Mouse (Mus musculus): Measurements from ENCODE around the gene Ndrg3. TPM values are rescaled to one million over a fixed set of nuclear protein-coding genes. Genes with fewer than 3 reads are reported as not detected.
"Not testable (repeated sequence)": the region's sequence is repeated elsewhere in the genome, so short reads cannot be mapped to it uniquely, and the experiment has no call there.

Ndrg3 gene
- polyA plus RNA-seq, 1 experiment, result 42.9 TPM

DNA sequence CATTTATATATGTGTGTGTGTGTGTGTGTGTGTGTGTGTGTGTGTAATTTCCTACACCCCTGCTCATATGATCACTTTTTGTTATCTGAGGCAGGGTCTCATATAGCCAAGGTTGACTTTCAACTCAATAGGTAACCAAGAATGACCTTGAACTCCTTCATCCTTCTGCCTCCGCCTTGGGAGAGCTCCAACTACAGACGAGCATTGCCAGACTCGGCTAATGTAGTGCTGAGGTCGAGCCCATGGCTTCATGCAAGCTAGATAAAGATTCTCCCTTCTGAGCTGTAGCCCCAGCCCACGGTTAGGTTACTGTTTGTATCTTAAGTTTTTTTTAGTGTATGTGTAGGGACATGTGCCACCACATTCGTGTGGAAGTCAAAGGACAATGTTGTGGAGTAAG lies 90.0 kb downstream of the Ndrg3 start:
- no peak for DNase-seq (ENCODE audit: low spot score)

DNA sequence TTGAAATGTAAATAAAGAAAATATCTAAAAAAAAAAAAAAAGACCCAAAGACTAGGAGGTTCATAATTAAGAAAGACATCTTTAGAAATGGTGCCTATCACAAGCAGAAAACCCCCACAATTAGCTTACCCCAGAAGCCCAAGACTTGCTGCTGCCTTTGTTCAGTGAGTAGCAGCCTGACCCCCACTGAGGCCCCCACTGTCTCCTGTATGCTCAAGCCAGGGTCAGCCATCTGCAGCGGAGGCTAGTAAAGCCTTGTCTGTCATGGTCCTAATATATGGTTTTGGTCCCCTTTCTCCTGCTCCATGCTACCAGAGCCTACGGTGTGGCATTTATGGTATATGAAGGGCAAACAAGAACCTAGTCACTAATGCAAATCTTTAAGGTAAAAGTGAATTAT lies 90.5 kb downstream of the Ndrg3 start:
- DNase-seq (ENCODE audit: low spot score), result no peak

DNA sequence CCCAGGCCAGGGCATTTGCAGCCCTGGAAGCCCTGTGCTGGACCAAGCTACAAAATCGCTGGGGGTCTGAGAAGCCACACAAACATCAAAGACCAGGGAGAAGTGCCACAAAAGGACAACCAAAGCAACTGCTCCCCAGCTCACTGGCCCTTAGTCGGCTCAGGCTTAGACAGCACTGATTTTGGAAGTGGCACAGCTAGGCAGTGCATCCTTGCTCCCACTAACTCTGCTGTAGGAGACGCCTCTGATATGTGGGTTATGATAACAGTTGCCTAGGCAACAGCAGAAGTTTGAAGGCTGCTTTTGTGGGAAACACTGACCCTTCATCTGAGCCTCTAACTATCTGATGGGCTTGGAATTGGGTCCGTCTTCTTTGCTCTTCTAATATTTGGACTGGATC lies 92.7 kb downstream of the Ndrg3 start:
- DNase-seq (ENCODE audit: low spot score), result no peak

- no peak for DNase-seq (ENCODE audit: low spot score)
Observed at GRCm38 (mm10) chr2:156898374-156898773, 93.5 kb downstream of the Ndrg3 start.

DNA sequence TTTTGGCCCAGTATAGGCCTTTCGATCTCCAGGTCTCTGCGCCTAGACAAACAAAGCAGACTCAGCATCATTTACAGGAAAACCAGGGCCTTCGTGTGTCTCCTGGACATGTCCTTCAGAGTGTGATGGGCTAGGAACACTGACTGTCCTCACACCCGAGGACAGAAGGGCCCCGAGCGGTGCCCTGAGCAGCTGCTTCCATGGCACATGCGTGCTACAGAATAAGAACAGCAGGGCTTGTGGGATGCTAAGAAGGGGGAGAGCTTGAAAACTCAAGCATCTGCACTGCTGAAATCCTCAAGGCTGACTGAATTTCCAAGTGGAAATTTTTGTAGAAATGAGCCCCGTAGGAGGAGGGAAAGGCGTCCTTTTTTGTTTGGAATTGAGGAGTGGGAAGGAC lies 94.8 kb downstream of the Ndrg3 start:
- DNase-seq (ENCODE audit: low spot score), result no peak

DNA sequence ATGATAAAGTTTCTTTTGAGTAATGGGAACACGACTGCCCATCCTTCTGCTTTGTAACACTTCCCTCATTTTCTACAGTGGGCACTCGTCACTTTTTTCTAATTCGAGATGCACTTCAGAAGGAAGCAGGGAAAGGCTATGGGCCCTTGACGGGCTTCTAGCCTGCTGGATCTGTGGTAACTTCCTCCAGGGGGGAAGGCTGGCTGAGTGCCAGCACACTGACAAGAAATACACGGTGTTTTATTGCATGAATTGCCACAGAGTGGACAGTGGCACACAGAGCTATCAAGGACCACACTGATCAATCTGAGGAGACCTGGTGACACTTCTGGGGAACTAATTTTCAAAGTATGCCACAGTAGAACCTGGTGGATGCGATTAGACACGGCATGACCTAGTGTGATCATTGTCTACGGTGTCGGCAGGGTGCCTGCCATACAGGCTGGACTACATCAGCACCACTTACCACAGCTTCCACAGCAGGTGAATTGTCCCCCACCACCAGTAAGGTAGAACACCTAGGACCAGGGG lies 95.4 kb downstream of the Ndrg3 start:
- no peak for DNase-seq (ENCODE audit: low spot score)

- no peak for DNase-seq (ENCODE audit: low spot score)
Observed at GRCm38 (mm10) chr2:156894496-156895265, 97.2 kb downstream of the Ndrg3 start.

DNA sequence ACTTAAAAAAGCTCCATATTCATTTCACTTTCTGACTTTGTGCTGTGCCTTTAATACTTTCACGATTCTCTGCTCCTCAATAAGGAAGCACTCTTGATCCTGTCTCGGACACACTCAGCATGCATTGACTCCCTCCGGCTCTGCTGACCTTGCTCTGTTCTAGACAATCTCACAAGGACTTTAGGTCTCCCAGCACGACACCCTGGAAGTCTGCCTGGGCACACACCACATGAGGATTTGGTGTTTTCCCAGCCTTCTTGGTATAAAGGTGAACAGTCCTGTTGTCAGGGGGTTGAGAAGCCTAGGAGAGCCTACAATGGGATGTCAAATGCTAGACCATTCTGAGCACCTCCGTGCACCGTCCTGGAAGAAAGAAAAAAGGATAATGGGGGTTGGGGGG lies 99.0 kb downstream of the Ndrg3 start:
- DNase-seq (ENCODE audit: low spot score), result no peak

- no peak for DNase-seq (ENCODE audit: low spot score)
Observed at GRCm38 (mm10) chr2:156892240-156892639, 99.6 kb downstream of the Ndrg3 start.

DNA sequence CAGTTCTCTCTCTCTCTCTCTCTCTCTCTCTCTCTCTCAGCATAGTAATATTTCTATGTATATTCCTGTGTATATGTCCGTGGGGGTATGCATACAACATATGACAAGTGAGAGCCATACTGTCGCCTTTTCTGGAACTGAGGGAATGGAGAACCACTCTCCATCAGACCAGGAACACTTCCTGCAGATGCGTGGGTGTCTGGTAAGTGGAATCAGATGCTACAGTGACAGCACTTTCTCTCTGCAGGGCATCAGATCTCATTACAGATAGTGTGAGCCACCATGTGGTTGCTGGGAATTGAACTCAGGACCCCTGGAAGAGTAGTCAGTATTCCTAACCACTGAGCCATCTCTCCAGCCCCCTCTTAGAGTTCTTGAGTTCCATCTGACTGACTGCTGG lies 103.4 kb downstream of the Ndrg3 start:
- no peak for DNase-seq (ENCODE audit: low spot score)

DNA sequence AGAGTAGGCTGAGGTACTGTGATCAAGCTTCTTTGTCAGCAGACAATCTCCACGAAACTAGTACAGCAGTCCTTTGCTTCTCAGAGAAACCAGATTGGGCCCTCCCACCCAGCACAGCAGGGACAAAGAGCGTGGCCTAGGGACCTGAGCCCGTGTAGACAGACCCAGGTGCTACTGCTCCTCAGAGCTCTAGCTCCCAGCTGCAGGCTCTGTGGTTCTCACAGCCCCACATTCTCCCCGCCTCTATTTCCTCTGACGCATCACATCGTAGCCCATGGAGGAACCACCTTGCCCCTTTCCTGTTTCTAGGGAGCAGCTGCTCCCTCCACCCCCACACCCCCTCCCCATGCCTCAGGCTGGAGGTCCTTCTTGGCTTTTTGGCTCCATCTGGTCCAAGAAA lies 104.8 kb downstream of the Ndrg3 start, which contains the start of gene Sla2:
Sla2 (minus strand) TSS at position 176 of the 400 bp plus-strand sequence.
- no peak for DNase-seq (ENCODE audit: low spot score)

- no peak for DNase-seq (ENCODE audit: low spot score)
Observed at GRCm38 (mm10) chr2:156886084-156886631, 105.7 kb downstream of the Ndrg3 start.

GRCm38 (mm10) chr2:156885666-156886065 lies 106.2 kb downstream of the Ndrg3 start:
- DNase-seq (ENCODE audit: low spot score), result not testable (repeated sequence)

GRCm38 (mm10) chr2:156884396-156885211 lies 107.3 kb downstream of the Ndrg3 start:
- DNase-seq (ENCODE audit: low spot score), result no peak

DNA sequence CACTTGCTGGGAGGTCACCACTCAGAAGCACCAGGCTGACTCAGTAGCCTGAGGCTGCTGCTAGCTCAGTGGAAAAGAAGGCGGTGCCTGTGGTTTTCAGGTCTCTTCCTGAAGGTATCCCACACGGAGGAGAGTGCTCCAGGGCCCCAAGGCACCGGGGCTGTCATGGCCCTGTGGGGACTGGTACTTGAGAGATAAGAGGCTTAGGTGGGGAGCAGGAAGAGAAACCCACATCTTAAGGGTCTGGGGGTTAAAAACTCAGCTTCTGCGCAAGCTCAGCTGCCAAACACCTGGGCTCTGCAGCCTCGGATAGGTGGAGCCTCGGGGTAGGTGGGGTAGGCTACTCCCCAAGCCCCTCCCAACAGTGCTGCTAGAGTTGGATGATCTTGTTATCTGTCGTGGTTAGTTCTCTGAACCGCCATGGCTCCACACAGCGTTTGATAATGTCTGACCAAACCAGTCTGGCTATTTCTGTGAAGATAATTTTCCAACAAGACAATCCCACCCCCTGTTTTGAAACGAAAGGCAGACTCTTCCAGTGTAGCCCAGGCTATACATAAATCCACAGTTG lies 109.3 kb downstream of the Ndrg3 start:
- no peak for DNase-seq (ENCODE audit: low spot score)

GRCm38 (mm10) chr2:156879541-156879940 lies 112.3 kb downstream of the Ndrg3 start:
- no peak for DNase-seq (ENCODE audit: low spot score)

DNA sequence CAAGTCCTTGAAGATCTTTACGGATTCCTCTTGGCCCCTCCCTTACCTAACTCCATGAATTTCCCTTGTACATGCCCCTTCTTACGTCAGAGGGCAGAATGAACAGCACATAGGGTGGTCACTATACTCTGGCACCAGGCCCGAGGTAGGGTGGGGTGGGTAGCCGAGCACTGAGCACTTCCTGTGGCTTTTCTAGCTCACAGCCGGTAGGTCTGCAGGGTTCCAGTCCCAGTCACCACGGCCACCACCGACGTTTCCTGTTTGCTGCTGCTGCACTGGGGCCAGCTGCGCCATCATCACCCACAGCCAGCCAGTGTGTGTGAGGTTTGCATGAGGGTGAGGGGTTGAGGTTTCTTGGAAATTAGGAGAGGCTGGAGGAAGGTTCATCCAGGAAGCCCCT lies 114.1 kb downstream of the Ndrg3 start:
- no peak for DNase-seq (ENCODE audit: low spot score)

Other genes with a start within 250 kb of the Ndrg3 start
- 4,146 and 6,672 TPM in 2 replicates for gene Myl9, start 216.6 kb downstream of the Ndrg3 start, polyA plus RNA-seq (2012; rRNA removed)
- gene Tgif2, start 152.0 kb downstream of the Ndrg3 start, polyA plus RNA-seq (2012; rRNA removed), result 4.6 and 4.8 TPM in 2 replicates
- gene 4930518I15Rik, start 134.1 kb downstream of the Ndrg3 start, polyA plus RNA-seq (2012; rRNA removed), result 3.7 and 3.9 TPM in 2 replicates
- 110 and 134 TPM in 2 replicates for gene Rab5if, start 128.9 kb downstream of the Ndrg3 start, polyA plus RNA-seq (2012; rRNA removed)
- 0.28 and 0.31 TPM in 2 replicates for gene Sla2, start 104.9 kb downstream of the Ndrg3 start, polyA plus RNA-seq (2012; rRNA removed)
- 5.7 and 6.6 TPM in 2 replicates for gene Dsn1, start 15.1 kb upstream of the Ndrg3 start, polyA plus RNA-seq (2012; rRNA removed)
- 3.0 and 7.1 TPM in 2 replicates for gene Soga1, start 87.2 kb upstream of the Ndrg3 start, polyA plus RNA-seq (2012; rRNA removed)
- 0.19 TPM in 1 of 2 replicates, not detected in the other for gene Tldc2, start 95.0 kb upstream of the Ndrg3 start, polyA plus RNA-seq (2012; rRNA removed)
- gene Samhd1, start 143.2 kb upstream of the Ndrg3 start, polyA plus RNA-seq (2012; rRNA removed), result 57.2 and 77.9 TPM in 2 replicates
- 6.3 and 7.0 TPM in 2 replicates for gene Rbl1, start 212.5 kb upstream of the Ndrg3 start, polyA plus RNA-seq (2012; rRNA removed)

Data from urinary bladder, adult 2 months (tissue).